Mouse (Mus musculus): ENCODE results near the gene Ddr2. TPM values are rescaled to one million over a fixed set of nuclear protein-coding genes. Genes with fewer than 3 reads are reported as not detected.
A peak's percentile ranks its signal among the peaks of the same experiment; 100 is the strongest.
"Not testable (repeated sequence)": the region's sequence is repeated elsewhere in the genome, so short reads cannot be mapped to it uniquely, and the experiment has no call there.

The Ddr2 gene
- total RNA-seq, 2 experiments from 2014 or later: 23.8 to 24.3 TPM

DNA sequence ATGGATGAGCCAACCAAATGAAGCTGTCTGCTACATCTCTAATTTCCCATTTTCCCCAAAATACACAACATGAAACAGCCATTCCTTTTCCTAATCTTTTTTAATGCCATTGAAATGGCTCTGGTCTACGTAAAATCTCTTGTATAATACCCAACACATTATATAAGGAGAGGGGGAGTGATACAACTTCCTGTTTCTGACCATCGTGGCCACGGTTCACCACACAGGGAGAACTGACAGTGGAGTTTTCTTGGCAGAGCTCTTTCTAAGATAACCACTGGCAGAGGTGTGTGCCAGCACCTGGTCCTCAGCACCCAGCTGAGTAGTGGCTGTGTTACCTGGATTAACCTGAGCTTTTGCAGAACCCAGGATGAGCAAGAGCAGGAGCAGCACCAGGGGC lies 75.0 kb downstream of the Ddr2 start:
- DNase-seq: no peak

GRCm38 (mm10) chr1:170034961-170035360 lies 75.6 kb downstream of the Ddr2 start:
- no peak for DNase-seq

- no peak for DNase-seq
Measured at GRCm38 (mm10) chr1:170031656-170032055, 78.9 kb downstream of the Ddr2 start.

- DNase-seq: no peak
Measured at GRCm38 (mm10) chr1:170014784-170015183, 95.8 kb downstream of the Ddr2 start.

GRCm38 (mm10) chr1:170010716-170011505 lies 99.7 kb downstream of the Ddr2 start:
- peak; percentile 56 for DNase-seq

- DNase-seq: no peak
Measured at GRCm38 (mm10) chr1:170009296-170009695, 101.3 kb downstream of the Ddr2 start.

DNA sequence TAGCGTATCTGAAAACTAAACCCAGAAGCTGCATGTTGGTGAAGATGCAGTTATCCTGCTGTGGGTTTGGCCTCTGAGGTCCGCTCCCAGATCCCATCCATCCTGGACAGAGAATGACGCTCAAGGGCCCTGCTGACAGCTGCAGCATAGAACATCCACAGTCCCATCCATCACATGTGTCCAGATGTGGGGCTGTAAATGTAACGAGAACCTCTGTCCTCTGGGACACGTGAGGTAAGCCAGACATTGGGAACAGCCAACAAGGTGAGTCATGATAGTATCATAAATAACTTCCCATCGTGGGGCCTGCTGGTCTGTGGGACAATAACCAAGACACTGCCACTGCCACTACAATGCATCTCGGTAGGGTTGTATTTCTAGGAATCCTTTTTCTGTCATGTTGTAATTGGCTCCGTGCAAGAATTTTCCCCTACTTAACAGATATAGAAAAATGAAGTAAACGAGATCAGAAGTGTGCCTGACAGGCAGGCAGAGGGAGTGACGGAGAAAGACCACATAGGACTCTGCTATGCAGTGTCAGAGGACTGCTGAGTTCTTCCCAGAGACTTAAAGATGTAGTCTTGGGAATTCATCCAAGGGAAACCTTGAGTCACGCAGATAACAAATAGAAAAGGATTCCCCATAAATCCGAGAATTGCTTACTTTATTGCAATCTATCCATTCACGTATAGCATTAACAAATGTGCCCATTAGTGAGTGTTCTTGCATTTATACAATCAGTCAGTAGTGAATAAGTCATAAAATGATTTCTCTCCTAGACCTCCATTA lies 101.9 kb downstream of the Ddr2 start:
- no peak for DNase-seq

DNA sequence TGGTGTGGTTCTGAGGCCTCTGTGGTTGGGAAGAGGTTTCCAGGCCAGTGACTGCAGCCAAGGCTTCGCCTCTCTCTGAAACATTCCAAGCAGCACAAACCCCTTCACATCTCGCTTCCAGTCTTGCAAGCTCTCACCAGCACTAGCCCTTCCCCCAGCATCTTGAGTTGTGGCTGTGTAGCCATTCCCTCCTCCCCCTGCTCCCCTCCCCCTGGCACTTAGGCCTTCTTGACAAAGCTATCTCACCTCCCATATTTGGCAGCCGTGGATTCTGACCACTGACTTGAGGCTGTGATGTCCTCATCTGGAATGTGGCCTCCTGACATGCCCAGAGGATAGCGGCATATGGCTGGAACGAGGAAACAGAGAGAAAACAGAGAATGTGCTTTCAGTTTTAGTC lies 104.0 kb downstream of the Ddr2 start:
- peak; percentile 60 for DNase-seq

- DNase-seq: no peak
Measured at GRCm38 (mm10) chr1:170005297-170005696, 105.3 kb downstream of the Ddr2 start.

DNA sequence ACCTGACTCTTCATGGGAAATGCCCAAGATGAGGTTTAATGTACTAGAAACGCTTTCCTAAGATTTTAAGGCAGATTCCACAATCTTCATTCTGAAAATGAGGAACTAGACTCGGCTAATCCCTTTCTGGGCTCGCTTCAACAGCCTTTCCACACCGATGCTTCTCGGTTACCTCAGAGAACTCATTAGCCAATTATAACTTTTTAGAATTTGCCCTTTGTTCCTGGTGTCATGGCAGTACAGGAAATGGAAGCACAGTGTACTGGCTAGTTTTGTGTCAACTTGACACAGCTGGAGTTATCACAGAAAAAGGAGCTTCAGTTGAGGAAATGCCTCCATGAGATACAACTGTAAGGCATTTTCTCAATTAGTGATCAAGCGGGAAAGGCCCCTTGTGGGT lies 116.7 kb downstream of the Ddr2 start:
- not testable (repeated sequence) for DNase-seq

DNA sequence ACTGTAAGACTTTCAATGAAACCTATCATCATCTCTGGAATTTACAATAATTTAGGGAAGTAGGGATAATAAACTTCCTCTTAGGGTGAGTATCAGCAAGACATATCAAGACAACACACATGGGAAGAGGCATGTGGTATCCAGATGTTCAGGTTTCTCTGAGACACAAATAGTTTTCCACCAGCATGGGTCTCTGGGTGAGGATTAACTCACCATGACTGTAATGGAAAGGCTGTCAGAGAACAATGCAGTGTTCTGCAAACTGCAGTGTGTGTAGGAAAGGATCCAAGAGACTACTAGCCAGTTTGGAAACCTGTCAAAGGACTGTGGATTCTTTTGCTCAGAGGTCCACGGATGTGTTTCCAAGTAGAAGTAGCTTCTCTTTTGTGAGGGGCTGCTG lies 124.4 kb downstream of the Ddr2 start:
- DNase-seq: no peak

DNA sequence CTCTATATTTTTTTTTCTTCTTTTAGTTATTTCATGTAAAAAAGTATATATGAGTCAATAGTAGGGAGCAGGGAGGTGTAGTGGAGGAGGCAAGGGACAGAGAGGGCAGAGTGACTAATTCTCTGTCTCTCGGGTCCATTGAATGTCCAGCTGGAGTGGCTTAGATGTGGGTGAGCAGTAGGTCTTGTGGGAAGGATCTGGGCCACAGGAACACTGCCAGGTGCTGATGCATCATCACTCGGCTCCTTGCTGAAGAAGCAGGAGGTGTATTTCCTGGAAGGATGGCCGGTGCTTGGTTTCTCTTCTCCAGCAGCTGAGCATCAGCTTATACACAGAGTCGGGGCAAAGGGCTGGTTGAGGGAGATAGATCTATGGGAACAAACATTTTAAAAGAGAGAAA lies 132.9 kb downstream of the Ddr2 start:
- DNase-seq: no peak

GRCm38 (mm10) chr1:169971998-169972397 lies 138.6 kb downstream of the Ddr2 start:
- no peak for DNase-seq

- no peak for DNase-seq
Measured at GRCm38 (mm10) chr1:169970936-169971335, 139.6 kb downstream of the Ddr2 start.

GRCm38 (mm10) chr1:169969516-169969886 lies 141.1 kb downstream of the Ddr2 start:
- no peak for DNase-seq

- peak; percentile 99 for DNase-seq
Measured at GRCm38 (mm10) chr1:169968792-169969515, 141.6 kb downstream of the Ddr2 start, which contains the start of gene Hsd17b7. TSS of gene Hsd17b7 (minus strand) at chr1:169969241.

DNA sequence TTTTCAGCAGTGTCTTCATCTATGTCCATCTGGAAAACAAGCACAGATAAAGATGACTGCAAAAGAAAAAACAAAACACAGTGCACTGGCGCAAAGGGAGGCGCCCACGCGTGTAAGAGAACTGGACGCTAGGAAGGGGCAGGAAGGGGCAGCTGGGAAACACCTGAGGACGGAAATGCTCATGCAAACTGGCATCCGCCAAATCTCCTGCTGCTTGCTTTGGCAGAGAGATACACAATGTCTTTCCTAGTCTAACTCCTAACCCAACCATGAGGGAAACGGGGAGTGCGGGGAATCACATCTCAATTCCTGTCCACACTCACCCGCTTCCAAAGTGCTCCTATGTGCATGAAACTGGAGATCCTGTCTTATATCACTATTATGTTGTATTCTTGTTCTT lies 157.5 kb downstream of the Ddr2 start:
- no peak for DNase-seq

DNA sequence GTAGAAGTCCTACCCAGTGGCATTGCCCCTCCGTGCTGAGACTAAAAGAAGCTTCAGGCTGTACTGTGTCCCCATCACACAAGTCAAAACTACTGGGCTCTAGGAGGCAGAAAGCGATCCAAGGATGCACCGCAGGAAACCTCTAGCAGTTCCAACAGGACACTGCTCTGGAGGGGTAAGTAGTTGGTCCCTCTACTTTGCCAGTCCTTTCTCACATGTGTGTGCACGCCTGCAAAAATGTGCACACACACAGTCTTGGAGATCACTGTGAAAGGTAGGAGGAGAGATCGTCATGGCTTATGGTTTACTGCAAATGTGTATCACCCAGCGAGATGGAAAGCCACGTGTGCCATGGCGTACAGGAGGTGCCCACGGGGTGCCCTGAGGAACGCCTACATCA lies 157.9 kb downstream of the Ddr2 start:
- no peak for DNase-seq

GRCm38 (mm10) chr1:169951561-169951960 lies 159.0 kb downstream of the Ddr2 start:
- no peak for DNase-seq

GRCm38 (mm10) chr1:169950651-169951050 lies 159.9 kb downstream of the Ddr2 start:
- DNase-seq: peak; percentile 29

- no peak for DNase-seq
Measured at GRCm38 (mm10) chr1:169949981-169950380, 160.6 kb downstream of the Ddr2 start.

- DNase-seq: no peak
Measured at GRCm38 (mm10) chr1:169948866-169949265, 161.7 kb downstream of the Ddr2 start.

GRCm38 (mm10) chr1:169948280-169948679 lies 162.3 kb downstream of the Ddr2 start:
- DNase-seq: no peak
